Mouse (Mus musculus) gastrocnemius, adult 2 months (tissue): ENCODE data around the gene Marc2. TPM values are rescaled to one million over a fixed set of nuclear protein-coding genes. Genes with fewer than 3 reads are reported as not detected.

Experiments used
- DNase-seq: peaks from one replicate; pipeline ENCODE4 v3.0.0; 2022
- H3K27ac ChIP-seq: fragments of 200-600 bp; 2 replicates; pipeline ENCODE4 v1.8.1; 2022; ENCODE audit warnings: mild to moderate bottlenecking
- H3K4me3 ChIP-seq: fragments of 200-600 bp; 2 replicates; pipeline ENCODE4 v1.8.1; 2022; ENCODE audit warnings: mild to moderate bottlenecking, moderate library complexity
- CTCF ChIP-seq: fragments of 200-600 bp; IDR thresholded peaks from 2 replicates; pipeline ENCODE4 v1.8.1; 2022; ENCODE audit warnings: antibody characterized with exemption, mild to moderate bottlenecking, moderate library complexity
- intact Hi-C: fragments of 180-260 bp; cut with DNase I; formaldehyde crosslinking; loops from one replicate; pipeline ENCODE4 v1.15.1; 2025
- microRNA-seq: library from miRNA; unstranded; fragments of <30 nt; microRNA quantifications from one replicate; pipeline ENCODE4 v1.2.0, GENCODE M21; 2021
- total RNA-seq, 2 experiments: library from RNA; stranded (reverse); gene quantifications; 2 replicates each; pipeline ENCODE4 v1.2.3; 2021

Gene Marc2
- total RNA-seq, 2 experiments from 2014 or later = 126 to 170 TPM

- H3K4me3 ChIP-seq = no peak overlapping the region
Measured at GRCm38 (mm10) chr1:184786376-184787151, 59.7 kb downstream of the Marc2 start.

GRCm38 (mm10) chr1:184783641-184784040, 62.6 kb downstream of the Marc2 start:
- no peak for DNase-seq
- H3K27ac ChIP-seq = no peak overlapping the region
- TF ChIP-seq CTCF = no peak
- H3K4me3 ChIP-seq = no peak overlapping the region
- intact Hi-C loops = no loop called here

More at GRCm38 (mm10) chr1:184786376-184787151, 59.7 kb downstream of the Marc2 start:
- H3K27ac ChIP-seq = no peak overlapping the region
- DNase-seq = no peak
- peak; percentile 60 for TF ChIP-seq CTCF
- intact Hi-C loops = no loop called here

GRCm38 (mm10) chr1:184782161-184782513, 64.1 kb downstream of the Marc2 start:
- intact Hi-C loops = no loop called here
- H3K4me3 ChIP-seq = no peak overlapping the region
- no peak for TF ChIP-seq CTCF
- peak; percentile 33 for DNase-seq
- H3K27ac ChIP-seq = no peak overlapping the region

GRCm38 (mm10) chr1:184781286-184782160, 64.7 kb downstream of the Marc2 start:
- no peak for TF ChIP-seq CTCF
- DNase-seq = no peak
- no peak overlapping the region for H3K27ac ChIP-seq

GRCm38 (mm10) chr1:184778157-184778556, 68.1 kb downstream of the Marc2 start:
- no peak overlapping the region for H3K27ac ChIP-seq
- no peak for DNase-seq
- TF ChIP-seq CTCF = no peak
- no peak overlapping the region for H3K4me3 ChIP-seq
- intact Hi-C loops = no loop called here

More at GRCm38 (mm10) chr1:184781286-184782160, 64.7 kb downstream of the Marc2 start:
- intact Hi-C loops = no loop called here
- no peak overlapping the region for H3K4me3 ChIP-seq

- no peak for DNase-seq
- peak; percentile 19; the same call in 1 of the 2 replicates for TF ChIP-seq CTCF
- no peak overlapping the region for H3K27ac ChIP-seq
- intact Hi-C loops = no loop called here
- no peak overlapping the region for H3K4me3 ChIP-seq
Measured at GRCm38 (mm10) chr1:184777061-184777795, 69.0 kb downstream of the Marc2 start.

- no peak for DNase-seq
- TF ChIP-seq CTCF = no peak
- intact Hi-C loops = no loop called here
- H3K27ac ChIP-seq = no peak overlapping the region
- no peak overlapping the region for H3K4me3 ChIP-seq
Measured at GRCm38 (mm10) chr1:184775289-184775688, 71.0 kb downstream of the Marc2 start.

GRCm38 (mm10) chr1:184771891-184772249, 74.4 kb downstream of the Marc2 start:
- no peak overlapping the region for H3K4me3 ChIP-seq
- intact Hi-C loops = loop anchor here (1.0 to 5.0 kb wide), 2 partner anchors 324 to 505 kb away; no protein-coding TSS in a partner anchor
- no peak for TF ChIP-seq CTCF
- no peak for DNase-seq
- no peak overlapping the region for H3K27ac ChIP-seq

- H3K27ac ChIP-seq = peak overlapping the region; percentile 62
- DNase-seq = peak; percentile 87
- peak overlapping the region; percentile 47 for H3K4me3 ChIP-seq
- intact Hi-C loops = loop anchor here (1.0 to 5.0 kb wide), 2 partner anchors 323 to 504 kb away; no protein-coding TSS in a partner anchor
- TF ChIP-seq CTCF = peak; percentile 87
Measured at GRCm38 (mm10) chr1:184771202-184771890, 74.9 kb downstream of the Marc2 start.

GRCm38 (mm10) chr1:184763866-184764265, 82.4 kb downstream of the Marc2 start:
- H3K4me3 ChIP-seq = no peak overlapping the region
- no peak for DNase-seq
- no peak overlapping the region for H3K27ac ChIP-seq
- intact Hi-C loops = no loop called here
- TF ChIP-seq CTCF = no peak

Small RNA genes within 50 kb of the gene (microRNA-seq; reads per million reads assigned to microRNA genes)
- 114 reads per million, percentile 46 among the genes with 10 or more reads in this experiment for gene Mir1981

Other genes with a start within 250 kb of the Marc2 start
- gene Hlx, start 113.8 kb downstream of the Marc2 start, total RNA-seq = 10 to 100 TPM in 1 of 2 experiments, 1 to 10 TPM in 1; 6.9 to 10.9 TPM
- not detected for gene Marc1, start 35.1 kb downstream of the Marc2 start, total RNA-seq
- 10 to 100 TPM in 1 of 2 experiments, 1 to 10 TPM in 1; 7.1 to 10.1 TPM for gene C130074G19Rik, start 36.8 kb upstream of the Marc2 start, total RNA-seq
- gene Mark1, start 153.1 kb upstream of the Marc2 start, total RNA-seq = 1 to 10 TPM; 2.4 to 2.8 TPM